Mouse (Mus musculus) myocyte (in vitro differentiated cells): Measurements from ENCODE around the gene Snapc1. TPM values are rescaled to one million over a fixed set of nuclear protein-coding genes. Genes with fewer than 3 reads are reported as not detected.

Experiments used
- H3K27me3 ChIP-seq: one replicate; pipeline ENCODE4 v1.6.1; 2011; ENCODE audit not compliant: control insufficient read depth, insufficient read depth, insufficient read length
- H3K36me3 ChIP-seq: one replicate; pipeline ENCODE4 v1.6.1; 2011; ENCODE audit not compliant: control insufficient read depth, insufficient read depth
- H3K4me2 ChIP-seq: one replicate; pipeline ENCODE4 v1.6.1; 2011; ENCODE audit warnings: low read depth, control low read depth
- H3K4me3 ChIP-seq: one replicate; pipeline ENCODE4 v1.5.1; 2011; ENCODE audit warnings: mild to moderate bottlenecking, control low read depth, moderate library complexity
- H3K79me2 ChIP-seq: one replicate; pipeline ENCODE4 v1.6.1; 2011; ENCODE audit not compliant: control insufficient read depth, insufficient read depth
- H3ac ChIP-seq: one replicate; pipeline ENCODE4 v1.6.1; 2011; ENCODE audit not compliant: control insufficient read depth, insufficient read length
- CEBPB ChIP-seq: IDR thresholded peaks from 2 replicates; pipeline ENCODE4 v1.6.1; 2011; ENCODE audit warnings: mild to moderate bottlenecking, moderate library complexity; ENCODE audit not compliant: poor library complexity, insufficient read depth, severe bottlenecking
- E2F4 ChIP-seq: IDR thresholded peaks from one replicate; pipeline ENCODE4 v1.6.1; 2011; ENCODE audit warnings: mild to moderate bottlenecking, control low read depth, moderate library complexity; ENCODE audit not compliant: insufficient read depth
- MAX ChIP-seq: IDR thresholded peaks from one replicate; pipeline ENCODE4 v1.6.1; 2011; ENCODE audit warnings: low read depth, mild to moderate bottlenecking, control low read depth
- MYOG ChIP-seq, 3 experiments: IDR thresholded peaks; one replicate each; pipeline ENCODE4 v1.6.1; 2011; ENCODE audit warnings: control low read depth in 2 of 3, low read depth in 2 of 3, mild to moderate bottlenecking in 2 of 3; ENCODE audit not compliant: insufficient read length in 2 of 3, control insufficient read depth in 1 of 3, insufficient read depth in 1 of 3
- POLR2A ChIP-seq: IDR thresholded peaks from one replicate; pipeline ENCODE4 v1.6.1; 2011; ENCODE audit warnings: low read depth, mild to moderate bottlenecking, control low read depth, moderate library complexity; ENCODE audit not compliant: insufficient read length
- POLR2AphosphoS2 ChIP-seq: IDR thresholded peaks from one replicate; pipeline ENCODE4 v1.6.1; 2011; ENCODE audit warnings: low read depth, control low read depth; ENCODE audit not compliant: insufficient read length
- REST ChIP-seq: IDR thresholded peaks from one replicate; pipeline ENCODE4 v1.6.1; 2011; ENCODE audit warnings: mild to moderate bottlenecking, control low read depth, moderate library complexity; ENCODE audit not compliant: insufficient read depth, insufficient read length
- TCF12 ChIP-seq: IDR thresholded peaks from one replicate; pipeline ENCODE4 v1.6.1; 2011; ENCODE audit warnings: mild to moderate bottlenecking, control low read depth; ENCODE audit not compliant: poor library complexity, insufficient read depth, severe bottlenecking
- TCF3 ChIP-seq: IDR thresholded peaks from one replicate; pipeline ENCODE4 v1.6.1; 2011; ENCODE audit warnings: low read depth, control low read depth; ENCODE audit not compliant: insufficient read length
- USF1 ChIP-seq: IDR thresholded peaks from one replicate; pipeline ENCODE4 v1.6.1; 2011; ENCODE audit warnings: low read depth, mild to moderate bottlenecking, control low read depth, moderate library complexity
- polyA plus RNA-seq: library from polyadenylated mRNA; unstranded; fragments of >200 nt; fragmentation: generic; extraction: Trizol; gene quantifications from one replicate; pipeline ENCODE4 v1.2.1, GENCODE M21; 2012; ENCODE audit warnings: missing spikeins

Snapc1 gene
- polyA plus RNA-seq, 1 experiment = 3.4 TPM

DNA sequence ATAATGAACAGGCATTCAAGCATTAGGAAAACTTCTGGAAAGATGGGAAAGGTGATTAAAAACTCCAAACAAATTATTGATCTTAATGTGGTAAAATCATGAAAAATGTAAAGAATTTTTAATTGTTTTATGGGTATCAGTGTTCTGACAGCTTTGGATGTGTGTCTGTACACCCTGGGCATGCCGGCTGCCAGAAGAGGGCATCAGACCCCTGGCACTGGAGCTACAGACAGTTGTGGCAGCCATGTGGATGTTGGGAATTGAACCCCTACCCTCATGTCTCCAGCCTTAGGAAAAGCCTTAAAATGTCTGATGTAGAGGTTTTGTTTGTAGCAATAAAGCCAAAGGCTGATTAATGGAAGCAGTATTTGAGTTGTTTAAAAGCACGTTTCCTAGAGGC, 60.6 kb downstream of the Snapc1 start:
- Histone ChIP-seq H3K79me2 (no peaks in the 10 kb centered on the region), H3K4me3 (no peak overlapping the region), H3ac (no peak overlapping the region), H3K27me3 (peaks cover 10% of the 10 kb centered on the region), H3K4me2 (no peak overlapping the region), H3K36me3 (no peaks in the 10 kb centered on the region)
- TF ChIP-seq E2F4 (no peak), TCF12 (no peak), USF1 (no peak), CEBPB (no peak), TCF3 (no peak), POLR2A (no peak), REST (no peak), POLR2AphosphoS2 (no peak), MYOG (IDR thresholded peaks at IDR 0.05; ENCODE audit: control insufficient read depth in 1 of 3, insufficient read depth in 1 of 3, insufficient read length in 2 of 3, low read depth in 2 of 3) (no peak), MAX (no peak)

Other genes with a start within 250 kb of the Snapc1 start
- 39.9 TPM for gene Hif1a, start 63.1 kb upstream of the Snapc1 start, polyA plus RNA-seq
- gene Gm49321, start 26.8 kb upstream of the Snapc1 start, polyA plus RNA-seq = not detected
- not detected for gene Syt16, start 33.2 kb downstream of the Snapc1 start, polyA plus RNA-seq